Mouse (Mus musculus) hindbrain, embryonic 13.5 days (tissue): ENCODE measurements around the gene Lypd4. TPM values are rescaled to one million over a fixed set of nuclear protein-coding genes. Genes with fewer than 3 reads are reported as not detected.
"Not testable (repeated sequence)": the region's sequence is repeated elsewhere in the genome, so short reads cannot be mapped to it uniquely, and the experiment has no call there.

Experiments used
- ATAC-seq: fragments of 200-750 bp; cut with Nextera tagmentation; 2 replicates; pipeline ENCODE4 v1.8.0; 2017; ENCODE audit warnings: moderate TSS enrichment; ENCODE audit not compliant: low FRiP score
- H3K27ac ChIP-seq: fragments of 300-500 bp; sonication (generic); 2 replicates; pipeline ENCODE4 v1.5.1; 2015; ENCODE audit warnings: inconsistent platforms, mild to moderate bottlenecking, moderate library complexity
- H3K27me3 ChIP-seq: fragments of 300-500 bp; sonication (generic); 2 replicates; pipeline ENCODE4 v1.6.1; 2015; ENCODE audit warnings: mild to moderate bottlenecking, inconsistent platforms
- H3K36me3 ChIP-seq: fragments of 300-500 bp; sonication (generic); 2 replicates; pipeline ENCODE4 v1.6.1; 2015; ENCODE audit warnings: mild to moderate bottlenecking, inconsistent platforms
- H3K4me1 ChIP-seq: fragments of 300-500 bp; sonication (generic); replicated peaks from 2 replicates; pipeline ENCODE4 v1.6.1; 2015; ENCODE audit warnings: inconsistent platforms
- H3K4me2 ChIP-seq: fragments of 300-500 bp; sonication (generic); 2 replicates; pipeline ENCODE4 v1.6.1; 2015; ENCODE audit warnings: inconsistent platforms, mild to moderate bottlenecking, moderate library complexity
- H3K4me3 ChIP-seq: fragments of 300-500 bp; sonication (generic); 2 replicates; pipeline ENCODE4 v1.5.1; 2015; ENCODE audit warnings: mild to moderate bottlenecking, inconsistent platforms
- H3K9ac ChIP-seq: fragments of 300-500 bp; sonication (generic); 2 replicates; pipeline ENCODE4 v1.6.1; 2015; ENCODE audit warnings: mild to moderate bottlenecking, inconsistent platforms
- H3K9me3 ChIP-seq: fragments of 300-500 bp; sonication (generic); 2 replicates; pipeline ENCODE4 v1.6.1; 2016; ENCODE audit warnings: inconsistent platforms
- WGBS: fragments of 180-500 bp; shearing (Covaris S2); methylation state at CpG from one replicate; pipeline ENCODE4 v1.1.7; 2015; 5-methylcytosine and 5-hydroxymethylcytosine counted together
- polyA plus RNA-seq: library from polyadenylated mRNA; unstranded; fragments of >200 nt; fragmentation: Nextera tagmentation; extraction: Ambion mirVana; gene quantifications from 2 replicates; pipeline ENCODE4 v1.2.1, GENCODE M21; 2015

The Lypd4 gene
- polyA plus RNA-seq, 1 experiment from 2014 or later, result not detected

DNA sequence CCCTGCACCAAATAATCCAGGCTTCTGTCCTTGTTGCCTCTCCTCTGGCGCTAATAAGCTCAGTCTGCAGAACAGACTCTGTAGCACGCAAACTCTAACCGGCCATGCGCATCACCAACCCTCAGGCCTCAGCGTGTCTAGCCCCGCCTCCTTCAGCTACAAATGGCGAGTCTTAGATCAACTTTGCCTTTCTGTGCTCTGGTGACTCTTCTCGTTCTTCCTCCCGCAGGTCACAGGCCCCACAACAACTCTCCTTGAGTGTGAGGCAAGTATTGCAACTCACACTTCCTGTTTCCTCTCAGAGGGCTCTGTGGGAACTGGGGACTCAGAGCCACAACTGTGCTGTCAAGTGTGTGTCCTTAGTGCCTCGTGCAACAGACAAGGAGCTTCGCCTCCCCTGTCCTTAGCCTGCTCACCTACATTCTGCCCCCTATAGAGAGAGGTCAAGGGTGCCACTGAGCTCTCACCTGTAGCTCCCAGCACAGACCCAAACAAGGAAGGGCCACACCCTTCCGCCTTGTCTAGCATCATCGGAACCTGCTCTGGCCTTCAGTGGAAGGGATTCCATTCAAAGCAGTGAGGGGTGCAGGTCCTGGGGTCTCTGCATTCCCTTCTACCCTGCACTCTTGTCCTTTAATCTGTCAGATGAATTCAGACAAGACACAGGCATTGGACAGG lies 30.9 kb downstream of the Lypd4 start:
- H3K4me3 ChIP-seq, H3K4me2 ChIP-seq, H3K4me1 ChIP-seq, H3K27ac ChIP-seq, ATAC-seq, H3K36me3 ChIP-seq, H3K9me3 ChIP-seq, H3K9ac ChIP-seq, H3K27me3 ChIP-seq: not testable (repeated sequence)
- whole genome bisulfite sequencing, result 64% methylated on average over 12 of the region's 13 CpGs

DNA sequence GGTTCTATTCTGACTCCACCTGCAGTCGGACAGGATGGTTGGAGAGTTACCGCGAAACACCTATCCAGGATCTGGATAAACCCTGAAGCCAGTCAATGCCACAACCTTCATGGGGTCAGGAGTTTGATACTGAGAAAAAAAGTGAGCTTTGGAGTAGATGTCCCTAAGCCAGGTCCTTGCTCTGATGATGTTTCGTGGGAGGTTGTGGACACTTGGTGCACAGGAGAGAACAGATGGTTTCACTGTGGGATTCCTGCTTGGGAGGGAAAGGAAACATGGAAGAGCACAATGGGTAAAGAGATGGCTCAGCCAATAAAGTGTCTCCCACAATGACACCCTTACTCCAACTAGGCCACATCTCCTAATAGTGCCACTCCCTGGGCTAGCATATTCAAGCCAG lies 42.6 kb downstream of the Lypd4 start:
- Histone ChIP-seq H3K4me2 (no peak overlapping the region), H3K27ac (no peak overlapping the region), H3K9ac (no peak overlapping the region), H3K4me1 (no peaks in the 10 kb centered on the region), H3K27me3 (peaks cover 7% of the 10 kb centered on the region; the same call in 1 of the 2 replicates), H3K9me3 (0 out of 2 replicates have a peak, but pooled peaks cover 2% of the 10 kb centered on the region), H3K4me3 (no peak overlapping the region), H3K36me3 (no peaks in the 10 kb centered on the region)
- ATAC-seq, result no peak
- WGBS, result 91% methylated on average over 4 of the region's 4 CpGs

DNA sequence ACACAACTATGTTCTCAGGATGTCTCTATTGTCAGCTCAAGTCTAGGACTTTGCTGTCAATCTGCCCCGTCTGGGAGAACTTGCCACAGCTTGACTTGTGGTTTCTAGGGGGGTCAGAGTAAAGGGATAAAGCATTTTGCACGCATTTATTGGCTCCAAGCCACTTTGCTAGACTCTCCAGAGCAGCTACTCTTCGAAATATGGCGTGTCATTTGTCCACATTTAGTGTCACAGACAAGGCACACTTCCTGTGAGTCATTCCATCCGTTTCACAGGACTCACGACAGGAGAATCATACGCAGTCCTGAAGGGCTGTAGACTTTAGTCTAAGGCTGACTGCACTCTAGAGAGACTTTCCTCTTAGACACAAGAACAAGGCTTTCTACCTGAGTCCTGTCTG lies 45.3 kb downstream of the Lypd4 start:
- Histone ChIP-seq H3K9ac (no peak overlapping the region), H3K27me3 (0 out of 2 replicates have a peak, but pooled peaks cover 2% of the 10 kb centered on the region), H3K4me3 (no peak overlapping the region), H3K27ac (no peak overlapping the region), H3K36me3 (no peaks in the 10 kb centered on the region), H3K9me3 (no peaks in the 10 kb centered on the region), H3K4me1 (no peaks in the 10 kb centered on the region), H3K4me2 (no peak overlapping the region)
- no peak for ATAC-seq
- 85% methylated on average over 7 of the region's 7 CpGs for WGBS

DNA sequence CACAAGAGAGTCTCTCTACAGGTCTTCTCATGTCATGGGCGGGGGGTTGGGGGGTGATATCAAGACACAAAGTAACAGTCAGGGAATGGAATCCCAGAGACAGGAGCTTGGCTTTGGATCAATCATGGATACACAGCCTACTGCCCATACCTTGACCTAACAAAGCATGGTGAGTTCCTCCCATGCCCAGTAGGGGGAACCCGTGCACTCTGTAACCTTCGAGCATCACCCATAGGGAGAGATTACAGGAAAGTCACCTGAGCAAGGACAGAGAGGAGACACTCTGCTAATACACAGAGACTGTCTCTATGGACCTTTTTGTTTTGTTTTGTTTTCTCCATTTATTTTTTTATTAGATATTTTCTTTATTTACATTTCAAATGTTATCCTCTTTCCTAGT lies 52.2 kb downstream of the Lypd4 start:
- no peak overlapping the region for H3K9ac ChIP-seq
- no peaks in the 10 kb centered on the region for H3K4me1 ChIP-seq
- no peaks in the 10 kb centered on the region for H3K27me3 ChIP-seq
- H3K9me3 ChIP-seq, result no peaks in the 10 kb centered on the region
- no peak overlapping the region for H3K27ac ChIP-seq
- no peak overlapping the region for H3K4me2 ChIP-seq
- 1% methylated on average over 3 of the region's 3 CpGs for WGBS
- ATAC-seq, result no peak
- H3K4me3 ChIP-seq, result no peak overlapping the region
- no peaks in the 10 kb centered on the region for H3K36me3 ChIP-seq

Other genes starting within 250 kb of the Lypd4 start
- not detected in 2 replicates for gene Lypd3, start 233.4 kb downstream of the Lypd4 start, polyA plus RNA-seq
- gene Tex101, start 193.3 kb downstream of the Lypd4 start, polyA plus RNA-seq, result not detected in 2 replicates
- gene BC049730, start 160.7 kb downstream of the Lypd4 start, polyA plus RNA-seq, result not detected in 2 replicates
- not detected in 2 replicates for gene Gm4763, start 143.0 kb downstream of the Lypd4 start, polyA plus RNA-seq
- 0.17 TPM in 1 of 2 replicates, not detected in the other for gene Cd177, start 109.6 kb downstream of the Lypd4 start, polyA plus RNA-seq
- 0.31 TPM in 1 of 2 replicates, not detected in the other for gene Ceacam10, start 92.7 kb downstream of the Lypd4 start, polyA plus RNA-seq
- 36.3 and 38.4 TPM in 2 replicates for gene Gm9844, start 7.7 kb downstream of the Lypd4 start, polyA plus RNA-seq
- gene Dmrtc2, start 116 bp upstream of the Lypd4 start, polyA plus RNA-seq, result 0.19 and 0.26 TPM in 2 replicates
- 1,307 and 1,338 TPM in 2 replicates for gene Rps19, start 14.4 kb upstream of the Lypd4 start, polyA plus RNA-seq
- gene Cd79a, start 27.4 kb upstream of the Lypd4 start, polyA plus RNA-seq, result 0.35 and 0.38 TPM in 2 replicates
- 56.0 and 56.4 TPM in 2 replicates for gene Arhgef1, start 33.0 kb upstream of the Lypd4 start, polyA plus RNA-seq
- 5.1 and 5.8 TPM in 2 replicates for gene Gm4881, start 74.6 kb upstream of the Lypd4 start, polyA plus RNA-seq
- gene Rabac1, start 102.8 kb upstream of the Lypd4 start, polyA plus RNA-seq, result 220 and 226 TPM in 2 replicates
- gene Atp1a3, start 136.0 kb upstream of the Lypd4 start, polyA plus RNA-seq, result 253 and 258 TPM in 2 replicates
- gene Grik5, start 202.4 kb upstream of the Lypd4 start, polyA plus RNA-seq, result 16.1 and 18.0 TPM in 2 replicates
- 33.8 and 34.0 TPM in 2 replicates for gene Zfp574, start 202.6 kb upstream of the Lypd4 start, polyA plus RNA-seq